Mouse (Mus musculus) kidney, embryonic 16.5 days (tissue): Measurements from ENCODE around the gene Synpo2. TPM values are rescaled to one million over a fixed set of nuclear protein-coding genes. Genes with fewer than 3 reads are reported as not detected.

Experiments
- ATAC-seq: fragments of 200-750 bp; cut with Nextera tagmentation; 2 replicates; pipeline ENCODE4 v1.8.0; 2017; ENCODE audit warnings: moderate TSS enrichment; ENCODE audit not compliant: low FRiP score, low TSS enrichment
- H3K27ac ChIP-seq: fragments of 300-500 bp; sonication (generic); 2 replicates; pipeline ENCODE4 v1.5.1; 2014; ENCODE audit warnings: low read length
- H3K27me3 ChIP-seq: fragments of 300-500 bp; sonication (generic); 2 replicates; pipeline ENCODE4 v1.6.1; 2014; ENCODE audit warnings: low read length, control low read depth, mixed read lengths; ENCODE audit not compliant: insufficient read depth
- H3K36me3 ChIP-seq: fragments of 300-500 bp; sonication (generic); 2 replicates; pipeline ENCODE4 v1.6.1; 2014; ENCODE audit warnings: low read length, control low read depth, mixed read lengths; ENCODE audit not compliant: insufficient read depth
- H3K4me1 ChIP-seq: fragments of 300-500 bp; sonication (generic); 2 replicates; pipeline ENCODE4 v1.6.1; 2014; ENCODE audit warnings: low read length, control low read depth, mixed read lengths; ENCODE audit not compliant: insufficient read depth
- H3K4me2 ChIP-seq: fragments of 300-500 bp; sonication (generic); replicated peaks from 2 replicates; pipeline ENCODE4 v1.6.1; 2014; ENCODE audit warnings: low read depth, low read length
- H3K4me3 ChIP-seq: fragments of 300-500 bp; sonication (generic); 2 replicates; pipeline ENCODE4 v1.5.1; 2014; ENCODE audit warnings: mild to moderate bottlenecking, low read length
- H3K9ac ChIP-seq: fragments of 300-500 bp; sonication (generic); replicated peaks from 2 replicates; pipeline ENCODE4 v1.6.1; 2014; ENCODE audit warnings: low read length
- H3K9me3 ChIP-seq: fragments of 300-500 bp; sonication (generic); 2 replicates; pipeline ENCODE4 v1.6.1; 2016; ENCODE audit warnings: low read length, control low read depth
- WGBS: fragments of 180-500 bp; shearing (Covaris S2); extraction: QIAGEN DNeasy Blood & Tissue Kit; methylation state at CpG from one replicate; pipeline ENCODE4 v1.1.7; 2014; 5-methylcytosine and 5-hydroxymethylcytosine counted together
- polyA plus RNA-seq: library from polyadenylated mRNA; unstranded; fragments of >200 nt; fragmentation: Nextera tagmentation; extraction: Ambion mirVana; gene quantifications from 2 replicates; pipeline ENCODE4 v1.2.1, GENCODE M21; 2015

The Synpo2 gene
- polyA plus RNA-seq, 1 experiment from 2014 or later = 9.9 TPM

GRCm38 (mm10) chr3:123088284-123088683 is 147.7 kb downstream of the Synpo2 start:
- 85% methylated on average over 5 of the region's 5 CpGs for WGBS
- Histone ChIP-seq H3K9me3 (no peaks in the 10 kb centered on the region), H3K4me2 (no peak overlapping the region), H3K9ac (no peak overlapping the region), H3K4me3 (no peak overlapping the region), H3K27me3 (no peaks in the 10 kb centered on the region), H3K36me3 (no peaks in the 10 kb centered on the region), H3K27ac (no peak overlapping the region), H3K4me1 (peaks cover 15% of the 10 kb centered on the region)
- no peak for ATAC-seq

- 76% methylated on average over 16 of the region's 16 CpGs for WGBS
- H3K27me3 ChIP-seq = no peaks in the 10 kb centered on the region
- no peak overlapping the region for H3K27ac ChIP-seq
- H3K36me3 ChIP-seq = no peaks in the 10 kb centered on the region
- no peaks in the 10 kb centered on the region for H3K4me1 ChIP-seq
- H3K9me3 ChIP-seq = no peaks in the 10 kb centered on the region
- peak; percentile 49; the same call in 1 of the 2 replicates for ATAC-seq
- H3K9ac ChIP-seq = no peak overlapping the region
- no peak overlapping the region for H3K4me3 ChIP-seq
- no peak overlapping the region for H3K4me2 ChIP-seq
Observed at GRCm38 (mm10) chr3:123085871-123086501, 150.0 kb downstream of the Synpo2 start.

- Histone ChIP-seq H3K9ac (no peak overlapping the region), H3K27me3 (no peaks in the 10 kb centered on the region), H3K9me3 (no peaks in the 10 kb centered on the region), H3K27ac (no peak overlapping the region), H3K4me2 (no peak overlapping the region), H3K4me1 (no peaks in the 10 kb centered on the region), H3K36me3 (no peaks in the 10 kb centered on the region), H3K4me3 (no peak overlapping the region)
- no peak for ATAC-seq
- WGBS = 78% methylated on average over 3 of the region's 3 CpGs
Observed at GRCm38 (mm10) chr3:123081665-123082064, 154.3 kb downstream of the Synpo2 start.

- 62% methylated on average over 7 of the region's 7 CpGs for WGBS
- H3K36me3 ChIP-seq = no peaks in the 10 kb centered on the region
- no peak overlapping the region for H3K4me3 ChIP-seq
- H3K4me1 ChIP-seq = no peaks in the 10 kb centered on the region
- no peak overlapping the region for H3K9ac ChIP-seq
- H3K9me3 ChIP-seq = no peaks in the 10 kb centered on the region
- H3K4me2 ChIP-seq = no peak overlapping the region
- H3K27ac ChIP-seq = no peak overlapping the region
- H3K27me3 ChIP-seq = no peaks in the 10 kb centered on the region
- no peak for ATAC-seq
Observed at GRCm38 (mm10) chr3:123080943-123081342, 155.0 kb downstream of the Synpo2 start.

GRCm38 (mm10) chr3:123080017-123080725 is 155.8 kb downstream of the Synpo2 start:
- Histone ChIP-seq H3K27ac (no peak overlapping the region), H3K27me3 (no peaks in the 10 kb centered on the region), H3K36me3 (no peaks in the 10 kb centered on the region), H3K9ac (no peak overlapping the region), H3K9me3 (no peaks in the 10 kb centered on the region), H3K4me3 (no peak overlapping the region), H3K4me2 (no peak overlapping the region), H3K4me1 (no peaks in the 10 kb centered on the region)
- no peak for ATAC-seq
- WGBS = 75% methylated on average over 19 of the region's 19 CpGs

GRCm38 (mm10) chr3:123075759-123076158 is 160.2 kb downstream of the Synpo2 start:
- 85% methylated on average over 3 of the region's 3 CpGs for WGBS
- no peak for ATAC-seq
- H3K4me3 ChIP-seq = no peak overlapping the region
- no peak overlapping the region for H3K4me2 ChIP-seq
- no peaks in the 10 kb centered on the region for H3K27me3 ChIP-seq
- H3K9me3 ChIP-seq = no peaks in the 10 kb centered on the region
- H3K9ac ChIP-seq = no peak overlapping the region
- H3K36me3 ChIP-seq = no peaks in the 10 kb centered on the region
- no peaks in the 10 kb centered on the region for H3K4me1 ChIP-seq
- H3K27ac ChIP-seq = no peak overlapping the region

GRCm38 (mm10) chr3:123075034-123075433 is 160.9 kb downstream of the Synpo2 start:
- Histone ChIP-seq H3K4me2 (no peak overlapping the region), H3K36me3 (no peaks in the 10 kb centered on the region), H3K9me3 (no peaks in the 10 kb centered on the region), H3K4me1 (no peaks in the 10 kb centered on the region), H3K27ac (no peak overlapping the region), H3K27me3 (no peaks in the 10 kb centered on the region), H3K9ac (no peak overlapping the region), H3K4me3 (no peak overlapping the region)
- no peak for ATAC-seq

GRCm38 (mm10) chr3:123073351-123073750 is 162.6 kb downstream of the Synpo2 start:
- Histone ChIP-seq H3K9me3 (no peaks in the 10 kb centered on the region), H3K4me1 (no peaks in the 10 kb centered on the region), H3K27me3 (no peaks in the 10 kb centered on the region), H3K9ac (no peak overlapping the region), H3K4me3 (no peak overlapping the region), H3K4me2 (no peak overlapping the region), H3K27ac (no peak overlapping the region), H3K36me3 (no peaks in the 10 kb centered on the region)
- ATAC-seq = no peak

- no peak overlapping the region for H3K4me3 ChIP-seq
- H3K4me1 ChIP-seq = no peaks in the 10 kb centered on the region
- H3K4me2 ChIP-seq = no peak overlapping the region
- H3K27ac ChIP-seq = no peak overlapping the region
- H3K27me3 ChIP-seq = no peaks in the 10 kb centered on the region
- WGBS = no CpG with 5 or more reads among the region's 1 CpGs
- no peak overlapping the region for H3K9ac ChIP-seq
- no peak for ATAC-seq
- H3K9me3 ChIP-seq = no peaks in the 10 kb centered on the region; the same call in 1 of the 2 replicates
- no peaks in the 10 kb centered on the region for H3K36me3 ChIP-seq
Observed at GRCm38 (mm10) chr3:123072472-123072871, 163.5 kb downstream of the Synpo2 start.

- ATAC-seq = no peak
- Histone ChIP-seq H3K4me3 (no peak overlapping the region), H3K36me3 (no peaks in the 10 kb centered on the region), H3K9ac (no peak overlapping the region), H3K4me2 (no peak overlapping the region), H3K27me3 (no peaks in the 10 kb centered on the region), H3K9me3 (no peaks in the 10 kb centered on the region; the same call in 1 of the 2 replicates), H3K4me1 (peaks cover 2% of the 10 kb centered on the region; the same call in 1 of the 2 replicates), H3K27ac (no peak overlapping the region)
- WGBS = 100% methylated on average over 1 of the region's 1 CpGs
Observed at GRCm38 (mm10) chr3:123070996-123071395, 165.0 kb downstream of the Synpo2 start.
